Mouse (Mus musculus) monocyte, adult 5-6 weeks (primary cell): ENCODE measurements around the gene Atpaf2. TPM values are rescaled to one million over a fixed set of nuclear protein-coding genes. Genes with fewer than 3 reads are reported as not detected.

Experiments used
- ATAC-seq: fragments of 153-309, 156-312 bp; replicated peaks from 2 replicates; pipeline ENCODE4 v1.8.0; 2017; ENCODE audit warnings: mild to moderate bottlenecking; ENCODE audit not compliant: low TSS enrichment, insufficient number of reproducible peaks, severe bottlenecking, poor library complexity, low FRiP score
- total RNA-seq: library from RNA; stranded (forward); fragments of 200-1000, 200-491, 200-594 nt; gene quantifications from 3 replicates; pipeline ENCODE4 v1.2.3, GENCODE M21; 2017

Atpaf2 gene
- total RNA-seq, 1 experiment from 2014 or later: 27.7 TPM

GRCm38 (mm10) chr11:60412921-60413320 lies 5.3 kb downstream of the Atpaf2 start:
- ATAC-seq: no peak

GRCm38 (mm10) chr11:60412173-60412572 lies 6.1 kb downstream of the Atpaf2 start:
- no peak for ATAC-seq

- no peak for ATAC-seq
Measured at GRCm38 (mm10) chr11:60406606-60407005, 11.7 kb downstream of the Atpaf2 start.

GRCm38 (mm10) chr11:60397172-60397571 lies 21.1 kb downstream of the Atpaf2 start:
- no peak for ATAC-seq

- no peak for ATAC-seq
Measured at GRCm38 (mm10) chr11:60396546-60396945, 21.7 kb downstream of the Atpaf2 start.

GRCm38 (mm10) chr11:60391346-60391745 lies 26.9 kb downstream of the Atpaf2 start:
- no peak for ATAC-seq

- no peak for ATAC-seq
Measured at GRCm38 (mm10) chr11:60387944-60388343, 30.3 kb downstream of the Atpaf2 start.

GRCm38 (mm10) chr11:60385946-60386345 lies 32.3 kb downstream of the Atpaf2 start:
- no peak for ATAC-seq

GRCm38 (mm10) chr11:60384762-60385421 lies 33.4 kb downstream of the Atpaf2 start:
- ATAC-seq: no peak

- ATAC-seq: no peak
Measured at GRCm38 (mm10) chr11:60383518-60383917, 34.7 kb downstream of the Atpaf2 start.

GRCm38 (mm10) chr11:60374481-60374880 lies 43.8 kb downstream of the Atpaf2 start:
- no peak for ATAC-seq

- ATAC-seq: no peak
Measured at GRCm38 (mm10) chr11:60370431-60370830, 47.8 kb downstream of the Atpaf2 start.

GRCm38 (mm10) chr11:60369448-60369847 lies 48.8 kb downstream of the Atpaf2 start:
- no peak for ATAC-seq

- no peak for ATAC-seq
Measured at GRCm38 (mm10) chr11:60368909-60369308, 49.3 kb downstream of the Atpaf2 start.

GRCm38 (mm10) chr11:60367256-60367655 lies 51.0 kb downstream of the Atpaf2 start:
- ATAC-seq: no peak

GRCm38 (mm10) chr11:60366239-60367019 lies 51.8 kb downstream of the Atpaf2 start:
- no peak for ATAC-seq

- ATAC-seq: no peak
Measured at GRCm38 (mm10) chr11:60360631-60361201, 57.5 kb downstream of the Atpaf2 start.

GRCm38 (mm10) chr11:60359936-60360335 lies 58.3 kb downstream of the Atpaf2 start:
- ATAC-seq: no peak

- no peak for ATAC-seq
Measured at GRCm38 (mm10) chr11:60359138-60359537, 59.1 kb downstream of the Atpaf2 start.

- no peak for ATAC-seq
Measured at GRCm38 (mm10) chr11:60358548-60358947, 59.7 kb downstream of the Atpaf2 start.
